Mouse (Mus musculus) thymus, adult 2 months (tissue): ENCODE measurements around the gene Gm11437.

ENCODE experiments used
- CTCF ChIP-seq: fragments of 200-500 bp; IDR thresholded peaks from 2 replicates; pipeline ENCODE4 v1.5.1; 2012; ENCODE audit warnings: mild to moderate bottlenecking, control low read depth, low read length, moderate library complexity, borderline replicate concordance; ENCODE audit not compliant: control insufficient read depth, poor library complexity, insufficient read depth; ENCODE audit errors: extremely low read depth
- POLR2A ChIP-seq: fragments of 200-500 bp; IDR thresholded peaks from 2 replicates; pipeline ENCODE4 v1.6.1; 2012; ENCODE audit warnings: mild to moderate bottlenecking, low read length, control low read depth, moderate library complexity; ENCODE audit not compliant: control insufficient read depth, poor library complexity, insufficient read depth; ENCODE audit errors: extremely low read depth

GRCm38 (mm10) chr11:84150884-84151283 is 16.4 kb downstream of the Gm11437 start:
- TF ChIP-seq CTCF (no peak), POLR2A (no peak)
